Mouse (Mus musculus) G1E (cell line): Measurements from ENCODE around the gene March9.

Experiments
- CTCF ChIP-seq: IDR thresholded peaks from 2 replicates; pipeline ENCODE4 v1.5.1; 2012; ENCODE audit warnings: low read depth, low read length, inconsistent platforms, mixed read lengths
- GATA1 ChIP-seq: IDR thresholded peaks from 2 replicates; pipeline ENCODE4 v1.6.1; 2012; ENCODE audit warnings: borderline replicate concordance, low read length, inconsistent platforms, mixed read lengths
- GATA2 ChIP-seq: IDR thresholded peaks from 2 replicates; pipeline ENCODE4 v1.6.1; 2012; ENCODE audit warnings: low read depth, low read length, inconsistent platforms, borderline replicate concordance
- POLR2AphosphoS5 ChIP-seq: IDR thresholded peaks from 2 replicates; pipeline ENCODE4 v1.6.1; 2012; ENCODE audit warnings: low read depth, low read length, inconsistent platforms; ENCODE audit not compliant: insufficient replicate concordance
- TAL1 ChIP-seq: conservative IDR thresholded peaks from 2 replicates; pipeline ENCODE4 v1.6.1; 2012; ENCODE audit warnings: low read depth, low read length, inconsistent platforms, mixed read lengths

DNA sequence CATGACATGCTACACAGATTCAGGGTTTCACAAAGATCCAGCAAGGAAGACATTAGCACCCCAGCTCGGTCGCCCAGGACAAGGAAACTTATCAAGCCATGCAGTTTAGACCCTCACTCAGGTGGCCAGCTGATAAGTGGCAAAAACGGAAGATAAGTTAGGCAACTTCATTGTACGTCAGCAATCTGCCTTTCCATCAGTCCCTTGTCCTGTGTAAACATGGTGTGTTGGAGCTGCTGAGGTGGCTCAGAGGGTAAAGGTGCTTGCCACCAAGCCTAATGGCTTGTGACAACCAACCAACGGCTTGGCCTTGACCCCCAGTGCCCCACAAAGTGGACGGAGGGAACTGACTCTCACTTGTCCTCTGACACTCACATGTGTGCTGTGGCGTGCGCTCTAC, 40.4 kb upstream of the March9 start:
- TF ChIP-seq CTCF (no peak), POLR2AphosphoS5 (no peak), GATA2 (peak; percentile 41; the same call in 1 of the 2 replicates), GATA1 (no peak), TAL1 (peak; percentile 68)
